Mouse (Mus musculus) stomach, embryonic 16.5 days (tissue): Measurements from ENCODE around the gene Hsd11b2. TPM values are rescaled to one million over a fixed set of nuclear protein-coding genes. Genes with fewer than 3 reads are reported as not detected.
A peak's percentile ranks its signal among the peaks of the same experiment; 100 is the strongest.

Experiments used
- ATAC-seq: fragments of 200-750 bp; cut with Nextera tagmentation; 2 replicates; pipeline ENCODE4 v1.8.0; 2017; ENCODE audit warnings: moderate number of reproducible peaks, moderate TSS enrichment; ENCODE audit not compliant: insufficient read depth, low FRiP score
- H3K27ac ChIP-seq: fragments of 300-500 bp; sonication (generic); 2 replicates; pipeline ENCODE4 v1.5.1; 2014; ENCODE audit warnings: low read length
- H3K27me3 ChIP-seq: fragments of 300-500 bp; sonication (generic); 2 replicates; pipeline ENCODE4 v1.6.1; 2014; ENCODE audit warnings: low read length, control low read depth, mixed read lengths; ENCODE audit not compliant: control insufficient read depth, insufficient read depth
- H3K36me3 ChIP-seq: fragments of 300-500 bp; sonication (generic); 2 replicates; pipeline ENCODE4 v1.6.1; 2014; ENCODE audit warnings: low read length; ENCODE audit not compliant: control insufficient read depth, insufficient read depth
- H3K4me1 ChIP-seq: fragments of 300-500 bp; sonication (generic); 2 replicates; pipeline ENCODE4 v1.6.1; 2014; ENCODE audit warnings: low read length, control low read depth, mixed read lengths; ENCODE audit not compliant: control insufficient read depth, insufficient read depth
- H3K4me2 ChIP-seq: fragments of 300-500 bp; sonication (generic); 2 replicates; pipeline ENCODE4 v1.6.1; 2014; ENCODE audit warnings: low read depth, low read length, mixed read lengths
- H3K4me3 ChIP-seq: fragments of 300-500 bp; sonication (generic); replicated peaks from 2 replicates; pipeline ENCODE4 v1.5.1; 2014; ENCODE audit warnings: mild to moderate bottlenecking, low read length
- H3K9ac ChIP-seq: fragments of 300-500 bp; sonication (generic); 2 replicates; pipeline ENCODE4 v1.6.1; 2014; ENCODE audit warnings: low read length
- H3K9me3 ChIP-seq: fragments of 300-500 bp; sonication (generic); replicated peaks from 2 replicates; pipeline ENCODE4 v1.6.1; 2016; ENCODE audit warnings: low read length, control low read depth; ENCODE audit not compliant: control insufficient read depth
- WGBS: fragments of 180-500 bp; shearing (Covaris S2); extraction: QIAGEN DNeasy Blood & Tissue Kit; methylation state at CpG from one replicate; pipeline ENCODE4 v1.1.7; 2014; 5-methylcytosine and 5-hydroxymethylcytosine counted together
- polyA plus RNA-seq: library from polyadenylated mRNA; unstranded; fragments of >200 nt; fragmentation: Nextera tagmentation; extraction: Ambion mirVana; gene quantifications from 2 replicates; pipeline ENCODE4 v1.2.1, GENCODE M21; 2015

Gene Hsd11b2
- polyA plus RNA-seq, 1 experiment from 2014 or later = 2.5 TPM

DNA sequence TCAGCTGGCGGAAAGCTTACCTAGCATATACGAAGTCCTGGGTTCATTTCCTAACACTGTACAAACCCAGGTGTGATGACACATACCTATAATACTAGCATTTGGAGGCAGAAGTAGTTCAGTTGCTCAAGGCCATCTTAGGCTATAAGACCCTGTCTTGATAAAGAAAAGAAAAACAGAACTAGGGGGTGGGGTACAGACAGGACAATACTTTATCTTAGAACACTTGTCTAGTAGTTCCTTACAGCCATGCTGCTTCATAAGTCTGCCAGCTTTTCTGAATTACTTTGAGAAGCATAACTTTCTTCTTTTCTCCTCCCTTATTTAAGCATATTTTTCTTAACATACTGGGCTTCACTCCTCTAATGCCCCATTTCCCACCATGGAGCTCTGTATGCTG lies 24.3 kb downstream of the Hsd11b2 start:
- H3K27ac ChIP-seq = no peak overlapping the region
- WGBS = 88% methylated on average over 2 of the region's 2 CpGs

GRCm38 (mm10) chr8:105543703-105544102 lies 25.1 kb downstream of the Hsd11b2 start:
- Histone ChIP-seq H3K4me1 (peaks cover 15% of the 10 kb centered on the region), H3K27ac (no peak overlapping the region), H3K36me3 (peaks cover 4% of the 10 kb centered on the region; the same call in 1 of the 2 replicates), H3K4me2 (no peak overlapping the region), H3K4me3 (no peak overlapping the region), H3K27me3 (no peaks in the 10 kb centered on the region), H3K9me3 (no peaks in the 10 kb centered on the region), H3K9ac (no peak overlapping the region)
- ATAC-seq = no peak
- WGBS = 21% methylated on average over 1 of the region's 1 CpGs

More for the DNA sequence above, 24.3 kb downstream of the Hsd11b2 start:
- peaks cover 4% of the 10 kb centered on the region; the same call in 1 of the 2 replicates for H3K36me3 ChIP-seq
- no peak overlapping the region for H3K4me3 ChIP-seq
- ATAC-seq = no peak
- H3K4me2 ChIP-seq = no peak overlapping the region
- H3K9me3 ChIP-seq = no peaks in the 10 kb centered on the region
- no peak overlapping the region for H3K9ac ChIP-seq
- peaks cover 15% of the 10 kb centered on the region for H3K4me1 ChIP-seq
- no peaks in the 10 kb centered on the region for H3K27me3 ChIP-seq

DNA sequence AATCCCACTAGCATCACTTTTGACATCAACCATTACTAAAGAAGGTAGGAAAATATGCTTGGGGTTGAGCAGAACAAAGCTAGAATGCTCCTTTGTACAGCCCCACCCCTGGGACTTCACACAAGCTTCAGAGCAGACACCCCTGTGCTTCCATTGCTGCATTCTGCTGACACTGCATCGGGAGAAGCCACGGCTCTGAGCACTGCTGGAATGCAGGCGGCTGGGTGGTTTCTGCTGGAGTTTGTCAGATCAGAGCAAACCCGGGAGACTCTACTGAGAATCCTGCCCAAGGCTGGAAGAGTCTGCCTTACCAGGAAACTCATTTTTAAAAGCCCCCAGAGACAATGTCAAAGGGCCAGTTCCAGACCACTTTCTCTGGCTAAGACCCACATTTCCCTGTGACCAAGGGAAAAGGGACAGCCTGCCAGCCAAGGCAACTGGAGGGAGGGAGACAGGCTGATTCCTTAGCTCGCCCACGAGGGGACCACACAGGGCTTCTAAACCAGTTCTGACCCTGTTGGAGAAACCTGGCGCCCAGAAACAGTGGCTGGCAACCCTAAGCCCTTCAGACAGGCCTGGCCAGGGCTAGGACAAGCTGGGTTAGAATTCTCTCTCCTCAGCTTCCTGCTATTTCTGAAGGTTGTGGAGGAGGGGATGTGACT lies 26.1 kb downstream of the Hsd11b2 start:
- H3K27ac ChIP-seq = peak overlapping the region; percentile 63; the same call in 1 of the 2 replicates
- peaks cover 15% of the 10 kb centered on the region for H3K4me1 ChIP-seq
- H3K9ac ChIP-seq = no peak overlapping the region; the same call in 1 of the 2 replicates
- H3K4me2 ChIP-seq = no peak overlapping the region
- H3K27me3 ChIP-seq = no peaks in the 10 kb centered on the region
- no peaks in the 10 kb centered on the region for H3K36me3 ChIP-seq
- no peaks in the 10 kb centered on the region for H3K9me3 ChIP-seq
- H3K4me3 ChIP-seq = no peak overlapping the region
- WGBS = 41% methylated on average over 7 of the region's 7 CpGs
- peak; percentile 47; the same call in 1 of the 2 replicates for ATAC-seq

- no peak overlapping the region for H3K4me3 ChIP-seq
- peak overlapping the region; percentile 63; the same call in 1 of the 2 replicates for H3K27ac ChIP-seq
- WGBS = 81% methylated on average over 3 of the region's 3 CpGs
- H3K36me3 ChIP-seq = no peaks in the 10 kb centered on the region
- H3K9me3 ChIP-seq = no peaks in the 10 kb centered on the region
- no peaks in the 10 kb centered on the region for H3K27me3 ChIP-seq
- H3K4me2 ChIP-seq = no peak overlapping the region
- ATAC-seq = 0 out of 2 replicates have a peak, but pooled peaks have one; percentile 10
- peaks cover 15% of the 10 kb centered on the region for H3K4me1 ChIP-seq
- no peak overlapping the region for H3K9ac ChIP-seq
Measured at GRCm38 (mm10) chr8:105545249-105545648, 26.7 kb downstream of the Hsd11b2 start.

DNA sequence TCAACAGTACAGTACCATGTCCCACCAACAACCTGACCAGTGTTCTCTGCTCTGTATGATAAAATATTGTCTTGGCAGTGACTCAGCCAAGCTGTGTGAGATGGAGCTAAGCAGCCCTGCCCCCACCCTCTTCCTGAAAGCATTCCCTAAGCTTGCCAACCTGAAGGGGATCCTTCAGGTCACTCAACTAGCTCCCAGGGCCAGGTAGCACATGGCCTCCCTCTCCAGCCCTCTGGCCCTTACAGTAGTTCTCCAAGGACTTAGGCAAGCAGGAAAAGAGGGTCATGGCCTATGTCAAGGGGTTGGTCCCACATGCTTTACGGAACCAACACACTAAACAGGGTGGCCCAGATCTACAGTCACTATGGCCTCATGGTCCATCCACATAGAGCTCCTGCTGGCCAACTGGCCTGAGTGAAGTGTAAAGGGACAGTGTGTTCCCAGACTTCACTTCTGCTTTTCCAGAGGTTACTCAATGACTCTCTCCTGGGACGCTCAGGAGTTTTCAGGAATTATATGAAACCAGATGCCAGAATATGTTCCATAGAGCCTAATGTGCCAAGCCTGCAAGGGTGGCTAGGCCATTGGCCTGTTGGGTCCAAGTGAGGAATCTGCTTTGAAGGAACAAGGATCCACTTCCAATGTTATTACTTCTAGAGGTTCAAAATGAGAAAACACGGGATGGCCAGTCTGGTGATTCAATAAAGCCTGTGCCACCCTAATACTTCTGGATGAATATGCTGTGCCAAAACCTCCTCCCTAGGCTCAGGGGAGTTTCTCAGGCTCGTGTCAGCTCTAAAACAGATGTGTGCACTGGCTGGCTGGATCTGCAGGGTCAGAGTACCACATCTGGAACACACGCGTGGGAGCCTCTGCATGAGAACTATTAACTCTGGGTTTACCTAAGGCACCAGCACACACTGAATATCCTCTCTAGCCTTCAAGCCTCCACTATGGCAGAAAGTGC lies 28.1 kb downstream of the Hsd11b2 start:
- no peak for ATAC-seq
- Histone ChIP-seq H3K4me3 (no peak overlapping the region), H3K4me2 (no peak overlapping the region), H3K27me3 (no peaks in the 10 kb centered on the region), H3K4me1 (peaks cover 15% of the 10 kb centered on the region), H3K36me3 (no peaks in the 10 kb centered on the region), H3K27ac (no peak overlapping the region), H3K9me3 (no peaks in the 10 kb centered on the region), H3K9ac (no peak overlapping the region)
- 71% methylated on average over 6 of the region's 6 CpGs for WGBS

GRCm38 (mm10) chr8:105549506-105549905 lies 31.0 kb downstream of the Hsd11b2 start:
- H3K4me1 ChIP-seq = peaks cover 12% of the 10 kb centered on the region
- H3K27ac ChIP-seq = no peak overlapping the region
- H3K4me2 ChIP-seq = no peak overlapping the region
- H3K9me3 ChIP-seq = no peaks in the 10 kb centered on the region
- no peak overlapping the region for H3K9ac ChIP-seq
- H3K27me3 ChIP-seq = no peaks in the 10 kb centered on the region
- ATAC-seq = no peak
- no peak overlapping the region for H3K4me3 ChIP-seq
- WGBS = 87% methylated on average over 1 of the region's 1 CpGs
- H3K36me3 ChIP-seq = no peaks in the 10 kb centered on the region

DNA sequence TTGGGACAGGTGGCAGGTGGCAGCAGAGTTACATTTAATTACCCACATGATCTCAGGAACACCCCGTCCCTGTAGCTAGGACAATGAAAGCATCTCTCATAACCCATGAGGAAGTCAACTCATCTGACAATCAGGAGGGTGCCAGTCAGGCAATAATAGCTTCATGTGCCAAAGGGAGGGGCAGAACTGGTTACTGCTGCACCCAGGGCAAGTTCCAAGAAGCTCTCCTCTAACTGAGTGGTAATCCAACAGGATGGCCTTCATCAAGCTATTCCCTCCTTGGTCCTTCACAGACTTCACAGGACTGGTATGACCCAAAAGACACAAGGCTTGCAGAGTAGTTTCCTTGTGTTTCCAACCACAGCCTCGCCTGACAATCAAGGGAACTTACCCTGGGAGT lies 31.5 kb downstream of the Hsd11b2 start:
- 61% methylated on average over 2 of the region's 2 CpGs for WGBS
- H3K27ac ChIP-seq = no peak overlapping the region
- H3K9me3 ChIP-seq = no peaks in the 10 kb centered on the region
- H3K36me3 ChIP-seq = no peaks in the 10 kb centered on the region
- no peaks in the 10 kb centered on the region for H3K27me3 ChIP-seq
- no peak overlapping the region for H3K4me3 ChIP-seq
- peaks cover 7% of the 10 kb centered on the region for H3K4me1 ChIP-seq
- H3K9ac ChIP-seq = no peak overlapping the region
- H3K4me2 ChIP-seq = no peak overlapping the region
- ATAC-seq = no peak

- ATAC-seq = no peak
- H3K9me3 ChIP-seq = no peaks in the 10 kb centered on the region
- H3K9ac ChIP-seq = no peak overlapping the region
- no peaks in the 10 kb centered on the region for H3K36me3 ChIP-seq
- no peak overlapping the region for H3K27ac ChIP-seq
- 82% methylated on average over 2 of the region's 2 CpGs for WGBS
- no peak overlapping the region for H3K4me2 ChIP-seq
- no peaks in the 10 kb centered on the region for H3K4me1 ChIP-seq
- H3K4me3 ChIP-seq = no peak overlapping the region
- no peaks in the 10 kb centered on the region for H3K27me3 ChIP-seq
Measured at GRCm38 (mm10) chr8:105552032-105552431, 33.5 kb downstream of the Hsd11b2 start.

- 68% methylated on average over 1 of the region's 1 CpGs for WGBS
- no peak overlapping the region for H3K9ac ChIP-seq
- ATAC-seq = no peak
- H3K9me3 ChIP-seq = no peaks in the 10 kb centered on the region
- H3K27me3 ChIP-seq = no peaks in the 10 kb centered on the region
- H3K4me2 ChIP-seq = no peak overlapping the region
- no peak overlapping the region for H3K27ac ChIP-seq
- no peaks in the 10 kb centered on the region for H3K4me1 ChIP-seq
- no peak overlapping the region for H3K4me3 ChIP-seq
- H3K36me3 ChIP-seq = no peaks in the 10 kb centered on the region
Measured at GRCm38 (mm10) chr8:105552824-105553223, 34.3 kb downstream of the Hsd11b2 start.
